Comparison of ENCODE assay signal across 17 mouse cellular contexts in genomic region chr8:99285103-99285502, GRCm38 (mm10).
DNase-seq lines count a peak whose midpoint lies in the region; ATAC-seq lines count a peak whose summit lies in the region.
"Had no signal": no experiment of that assay in that cellular context is flagged by ENCODE, and none has a peak within 500 bp of the region (broad histone marks: within the 10 kb centered on the region; RNA-seq: fewer than 3 reads in every experiment).

No protein-coding gene starts in this region.

- peak; percentile 2 for DNase-seq in retina, adult 2 months (ENCODE audit: low read depth, low spot score)
- no peak for DNase-seq in retina, embryonic 14.5 days (ENCODE audit: low spot score)
- DNase-seq in brain, adult 2 months (ENCODE audit: low read depth, low spot score) = peak; percentile 39
- peak; percentile 48 for DNase-seq in retina, postnatal 1 day
- no peak for DNase-seq in cerebellum, postnatal 25 days
- DNase-seq: adrenal gland, adult 2 months; adrenal gland, postnatal 10 days; adrenal gland, postnatal 25 days; cerebellum, adult 11-12 months; cerebellum, adult 2 months; cerebellum, adult 9-10 months; cerebellum, postnatal 10 days; cerebellum, postnatal 36 days; embryo, embryonic 11 days had no signal

- ATAC-seq in megakaryocyte-erythroid progenitor cell, adult 5-6 weeks (replicated peaks; ENCODE audit: low FRiP score, low TSS enrichment, poor library complexity, severe bottlenecking) = no peak
- ATAC-seq: forebrain, embryonic 14.5 days; forebrain, embryonic 16.5 days had no signal

Comparison
In these comparisons a context has a peak if more than half of its experiments do, and no peak if none do; other contexts are left out.
1. DNase-seq: peak in retina, adult 2 months (single experiment), brain, adult 2 months (single experiment) and retina, postnatal 1 day (single experiment); none in retina, embryonic 14.5 days (single experiment) and cerebellum, postnatal 25 days (0 of 2).